Comparison of ENCODE assay signal across 8 mouse cellular contexts in the genomic region with DNA sequence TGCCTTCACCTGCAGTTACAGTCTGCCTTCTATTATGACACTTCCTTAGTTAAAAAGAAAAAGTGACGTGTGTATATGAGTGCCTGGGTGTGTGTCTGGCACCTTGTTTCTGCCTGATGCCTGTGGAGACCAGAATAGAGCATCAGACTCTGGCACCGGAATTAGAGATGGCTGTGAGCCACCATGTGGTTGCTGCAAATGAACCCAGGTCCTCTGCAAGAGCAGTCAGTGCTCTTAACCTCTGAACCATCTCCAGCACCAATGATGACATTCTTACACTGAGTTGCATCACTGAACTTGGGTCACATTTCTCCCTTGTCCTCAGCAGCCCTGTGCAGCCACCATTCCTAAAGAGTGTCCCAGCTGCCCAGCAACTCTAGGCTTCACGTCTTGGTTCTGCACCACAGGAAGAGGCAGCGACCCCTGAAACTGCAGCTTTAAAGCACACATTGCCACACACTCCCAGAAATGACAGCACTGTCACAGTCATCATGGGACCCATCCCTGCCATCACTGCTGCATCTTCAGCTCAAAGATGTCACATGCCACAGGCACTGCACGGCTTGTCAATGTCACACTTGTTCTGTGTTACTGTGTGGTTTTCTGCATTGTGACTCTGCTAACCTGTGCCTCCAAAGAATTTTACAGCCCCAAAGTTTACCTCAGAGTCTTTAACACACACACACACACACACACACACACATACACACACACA. TPM values are rescaled to one million over a fixed set of nuclear protein-coding genes. Genes with fewer than 3 reads are reported as not detected.
DNase-seq lines count a peak whose midpoint lies in the region; ATAC-seq and TF ChIP-seq lines count a peak whose summit lies in the region.

No protein-coding gene starts in this region.

- H3K9ac ChIP-seq in heart, adult 2 months (ENCODE audit: low read depth, low read length) = no peak overlapping the region
- no peak overlapping the region for H3K9ac ChIP-seq in heart, embryonic 12.5 days
- H3K9ac ChIP-seq in midbrain, postnatal 0 days (replicated peaks; ENCODE audit: low read length, poor library complexity, severe bottlenecking) = no peak overlapping the region

- no peak for TF ChIP-seq POLR2A in heart, adult 2 months (IDR thresholded peaks at IDR 0.05; ENCODE audit: insufficient read depth, low read depth, low read length)

- no peaks in the 10 kb centered on the region for H3K79me2 ChIP-seq in heart, adult 2 months (replicated peaks; ENCODE audit: control insufficient read depth, insufficient read depth, low read length)

- H3K4me3 ChIP-seq in heart, adult 2 months = no peak overlapping the region
- H3K4me3 ChIP-seq in heart, embryonic 12.5 days = no peak overlapping the region
- H3K4me3 ChIP-seq in midbrain, postnatal 0 days (ENCODE audit: low read depth, low read length) = no peak overlapping the region

- TF ChIP-seq EP300 in heart, adult 2 months (IDR thresholded peaks at IDR 0.05; ENCODE audit: insufficient read depth, low read depth, low read length) = no peak

- no peaks in the 10 kb centered on the region for H3K9me3 ChIP-seq in heart, embryonic 12.5 days (replicated peaks)
- H3K9me3 ChIP-seq in midbrain, postnatal 0 days (ENCODE audit: low read length) = no peaks in the 10 kb centered on the region

- WGBS in heart, adult 2 months = 54% methylated on average over 5 of the region's 5 CpGs
- WGBS in heart, embryonic 12.5 days = 69% methylated on average over 5 of the region's 5 CpGs
- 66% methylated on average over 5 of the region's 5 CpGs for WGBS in midbrain, postnatal 0 days

- peak; percentile 37 to 64 for DNase-seq in heart, adult 2 months
- peak; percentile 52 for DNase-seq in NIH3T3 (ENCODE audit: low read depth)
- DNase-seq in fat pad, adult 2 months (ENCODE audit: extremely low read depth, low read depth, low spot score) = peak; percentile 37
- peak; percentile 39 for DNase-seq in lung, postnatal 14 days
- DNase-seq in midbrain, postnatal 0 days (ENCODE audit: low spot score) = no peak
- DNase-seq in urinary bladder, postnatal 4 days (ENCODE audit: low spot score in 2 of 2) = no peak
- no peak for DNase-seq in neural tube, embryonic 10.5 days (ENCODE audit: extremely low spot score, low spot score)

- no peaks in the 10 kb centered on the region for H3K36me3 ChIP-seq in heart, adult 2 months (ENCODE audit: control insufficient read depth, insufficient read depth, low read length)
- H3K36me3 ChIP-seq in heart, embryonic 12.5 days = no peaks in the 10 kb centered on the region
- H3K36me3 ChIP-seq in midbrain, postnatal 0 days (ENCODE audit: insufficient read depth, low read length) = no peaks in the 10 kb centered on the region

- H3K27me3 ChIP-seq in heart, adult 2 months (ENCODE audit: control insufficient read depth, insufficient read depth, low read length) = no peaks in the 10 kb centered on the region
- H3K27me3 ChIP-seq in heart, embryonic 12.5 days (replicated peaks) = no peaks in the 10 kb centered on the region
- H3K27me3 ChIP-seq in midbrain, postnatal 0 days (ENCODE audit: insufficient read depth, low read length) = no peaks in the 10 kb centered on the region

- H3K4me1 ChIP-seq in heart, adult 2 months (ENCODE audit: control insufficient read depth, insufficient read depth, low read length) = peaks cover 5% of the 10 kb centered on the region
- no peaks in the 10 kb centered on the region for H3K4me1 ChIP-seq in heart, embryonic 12.5 days (replicated peaks)
- H3K4me1 ChIP-seq in midbrain, postnatal 0 days (ENCODE audit: insufficient read depth, low read length) = no peaks in the 10 kb centered on the region

- intact Hi-C loops in heart, adult 2 months (cut with DNase I) = no loop called here

- no peak for TF ChIP-seq CTCF in heart, adult 2 months (IDR thresholded peaks at IDR 0.05)
- no peak for TF ChIP-seq CTCF in midbrain, postnatal 0 days (IDR thresholded peaks at IDR 0.05)

- no peak overlapping the region for H3K4me2 ChIP-seq in heart, embryonic 12.5 days
- H3K4me2 ChIP-seq in midbrain, postnatal 0 days (ENCODE audit: low read depth, low read length, poor library complexity, severe bottlenecking) = no peak overlapping the region

- no peak overlapping the region for H3K27ac ChIP-seq in heart, adult 2 months
- no peak overlapping the region for H3K27ac ChIP-seq in heart, embryonic 12.5 days (ENCODE audit: poor library complexity, severe bottlenecking)
- no peak overlapping the region for H3K27ac ChIP-seq in midbrain, postnatal 0 days (ENCODE audit: low read depth, low read length)

- ATAC-seq in heart, embryonic 12.5 days (ENCODE audit: insufficient number of reproducible peaks, low FRiP score) = no peak
- no peak for ATAC-seq in midbrain, postnatal 0 days (ENCODE audit: low FRiP score)

RNA-seq across cellular contexts. Expression of a gene that starts 13.2 kb away (rescaled TPM):
- 1 to 10 TPM; 2.5 to 3.1 TPM for total RNA-seq in heart, adult 2 months (2021)
- polyA plus RNA-seq in heart, adult 2 months (2012; rRNA removed) = 2.7 and 4.7 TPM in 2 replicates
- 2.7 and 2.8 TPM in 2 replicates for polyA plus RNA-seq in heart, embryonic 12.5 days (2016; fragmentation: Nextera tagmentation; extraction: Ambion mirVana)
- total RNA-seq in midbrain, postnatal 0 days (2014; rRNA removed) = 16.8 and 20.5 TPM in 2 replicates
- polyA plus RNA-seq in midbrain, postnatal 0 days (2015; fragmentation: Nextera tagmentation; extraction: Ambion mirVana) = 38.0 and 40.1 TPM in 2 replicates

Comparison
In these comparisons a context has a peak if more than half of its experiments do, and no peak if none do; other contexts are left out.
1. DNase-seq: peak in heart, adult 2 months (2 of 2), NIH3T3 (single experiment), fat pad, adult 2 months (single experiment) and lung, postnatal 14 days (single experiment); none in midbrain, postnatal 0 days (single experiment), urinary bladder, postnatal 4 days (0 of 2) and neural tube, embryonic 10.5 days (single experiment).